Mouse (Mus musculus): ENCODE measurements around the gene Sirpa.

GRCm38 (mm10) chr2:129679066-129679465 lies 86.4 kb downstream of the Sirpa start:
- no peak for TF ChIP-seq POLR2A (IDR thresholded peaks at IDR 0.05; ENCODE audit: low read depth, low read length)
- TF ChIP-seq CTCF (IDR thresholded peaks at IDR 0.05; ENCODE audit: extremely low read depth, insufficient read length, insufficient replicate concordance, low read depth, low read length), result no peak
